Mouse (Mus musculus) olfactory bulb, adult 2 months (tissue): ENCODE measurements at regions not wholly inside any gene's neighbourhood (a gene's known extent, or its start where the extent isn't known, plus 50 kb on each side); places are given as distances from the start of the nearest gene placed in this dataset.

Experiments
- CTCF ChIP-seq: fragments of 200-500 bp; IDR thresholded peaks from 2 replicates; pipeline ENCODE4 v1.5.1; 2012; ENCODE audit warnings: low read depth, mild to moderate bottlenecking, low read length, moderate library complexity; ENCODE audit not compliant: insufficient read depth
- POLR2A ChIP-seq: fragments of 200-500 bp; IDR thresholded peaks from 2 replicates; pipeline ENCODE4 v1.6.1; 2012; ENCODE audit warnings: mild to moderate bottlenecking, low read depth, low read length, moderate library complexity; ENCODE audit not compliant: insufficient read depth

- TF ChIP-seq CTCF, result no peak
- no peak for TF ChIP-seq POLR2A
Measured at GRCm38 (mm10) chr6:53163091-53163490, 94.7 kb upstream of the Jazf1 start.
